Mouse (Mus musculus) kidney, adult 2 months (tissue): ENCODE results near the gene Xrn2. TPM values are rescaled to one million over a fixed set of nuclear protein-coding genes. Genes with fewer than 3 reads are reported as not detected.

ENCODE experiments used
- DNase-seq: peaks from one replicate; pipeline ENCODE4 v3.0.0; 2021
- H3K27ac ChIP-seq: fragments of 200-500 bp; 2 replicates; pipeline ENCODE4 v1.5.1; 2012; ENCODE audit warnings: low read depth, low read length, control low read depth, inconsistent platforms; ENCODE audit not compliant: insufficient read depth
- H3K27me3 ChIP-seq: fragments of 200-500 bp; replicated peaks from 2 replicates; pipeline ENCODE4 v1.6.1; 2012; ENCODE audit warnings: mild to moderate bottlenecking, moderate library complexity, low read length, inconsistent platforms; ENCODE audit not compliant: control insufficient read depth, insufficient read depth
- H3K36me3 ChIP-seq: fragments of 200-500 bp; 2 replicates; pipeline ENCODE4 v1.6.1; 2012; ENCODE audit warnings: mild to moderate bottlenecking, moderate library complexity, low read length, inconsistent platforms; ENCODE audit not compliant: control insufficient read depth, insufficient read depth
- H3K4me1 ChIP-seq: fragments of 200-500 bp; 2 replicates; pipeline ENCODE4 v1.6.1; 2011; ENCODE audit warnings: low read length; ENCODE audit not compliant: control insufficient read depth, insufficient read depth
- H3K4me3 ChIP-seq: fragments of 200-500 bp; 2 replicates; pipeline ENCODE4 v1.5.1; 2011; ENCODE audit warnings: mild to moderate bottlenecking, low read depth, low read length, control low read depth; ENCODE audit not compliant: insufficient read depth
- CTCF ChIP-seq: fragments of 200-500 bp; conservative IDR thresholded peaks from 2 replicates; pipeline ENCODE4 v1.5.1; 2011; ENCODE audit warnings: low read depth, mild to moderate bottlenecking, control low read depth, low read length, moderate library complexity, mixed read lengths; ENCODE audit not compliant: insufficient read depth, insufficient read length
- POLR2A ChIP-seq: fragments of 200-500 bp; IDR thresholded peaks from one replicate; pipeline ENCODE4 v1.6.1; 2011; ENCODE audit warnings: low read depth, low read length, control low read depth
- WGBS: fragments of 180-500 bp; shearing (Covaris S2); methylation state at CpG from one replicate; pipeline ENCODE4 v1.1.7; 2018; 5-methylcytosine and 5-hydroxymethylcytosine counted together
- polyA plus RNA-seq: library from polyadenylated mRNA; depleted of rRNA; stranded (reverse); fragments of >200 nt; gene quantifications from 2 replicates; pipeline ENCODE4 v1.2.3, GENCODE M21; 2012; rRNA removed

Xrn2 gene
- 17.7 and 19.7 TPM in 2 replicates for polyA plus RNA-seq

DNA sequence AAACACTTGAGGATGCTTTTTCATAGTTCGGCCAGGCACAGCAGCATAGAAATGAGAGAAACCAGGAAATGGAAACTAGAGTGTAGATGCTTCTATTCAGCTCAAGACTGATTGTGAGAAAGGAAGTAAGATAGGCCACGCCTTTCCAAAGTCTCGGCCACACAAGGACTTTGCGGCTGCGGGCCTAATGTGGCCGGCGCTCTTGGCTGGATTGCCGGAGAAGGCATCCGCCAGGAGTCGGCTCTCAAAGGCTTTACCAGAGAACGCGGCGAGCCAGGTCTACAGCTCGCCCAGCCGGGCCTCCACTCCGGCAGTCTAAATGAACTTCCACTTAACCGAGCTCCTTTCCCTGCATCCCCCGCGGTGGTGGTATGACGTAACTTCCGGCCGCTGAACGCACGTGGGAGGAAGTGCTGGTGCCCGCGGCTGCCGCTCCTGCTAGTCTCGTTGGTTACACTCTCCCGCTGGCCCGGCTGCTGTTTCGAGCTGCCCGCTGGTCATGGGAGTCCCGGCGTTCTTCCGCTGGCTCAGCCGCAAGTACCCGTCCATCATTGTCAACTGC, at the start of gene Xrn2:
TSS of gene Xrn2 (plus strand) at position 374 of the 562 bp plus-strand sequence.
- Histone ChIP-seq H3K27me3 (no peaks in the 10 kb centered on the region), H3K4me3 (peak within 1 kb of the TSS; percentile 95), H3K4me1 (peaks cover 11% of the 10 kb centered on the region), H3K27ac (peak within 1 kb of the TSS; percentile 97), H3K36me3 (no peaks in the 10 kb centered on the region)
- WGBS, result under 1% methylated on average over 37 of the region's 37 CpGs
- TF ChIP-seq CTCF, result no peak
- TF ChIP-seq POLR2A, result peak; percentile 15
- peak; percentile 97 for DNase-seq

DNA sequence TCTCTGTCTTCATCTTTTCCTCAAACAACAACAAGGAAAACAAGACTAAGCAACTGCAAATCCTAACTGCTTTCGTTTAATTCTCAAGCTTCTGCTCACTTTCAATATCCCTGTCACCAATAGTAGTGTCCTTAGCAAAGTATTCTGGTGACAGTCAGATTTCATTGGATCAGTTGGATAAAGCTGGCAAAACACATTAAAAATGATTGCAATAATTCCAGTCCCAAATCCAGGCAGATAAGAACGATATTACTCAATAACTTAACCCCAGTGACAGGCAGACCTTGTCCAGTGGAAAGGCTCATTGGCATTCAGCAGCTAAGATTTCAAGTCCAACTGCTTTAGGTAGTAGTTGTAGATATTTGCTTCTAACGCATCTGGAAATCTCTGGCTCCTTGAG, 37.8 kb upstream of the Xrn2 start:
- Histone ChIP-seq H3K36me3 (no peaks in the 10 kb centered on the region), H3K27me3 (no peaks in the 10 kb centered on the region; the same call in 1 of the 2 replicates), H3K4me1 (no peaks in the 10 kb centered on the region), H3K27ac (no peak overlapping the region), H3K4me3 (no peak overlapping the region)
- WGBS, result 79% methylated on average over 3 of the region's 3 CpGs
- no peak for DNase-seq
- TF ChIP-seq CTCF, result no peak
- no peak for TF ChIP-seq POLR2A

DNA sequence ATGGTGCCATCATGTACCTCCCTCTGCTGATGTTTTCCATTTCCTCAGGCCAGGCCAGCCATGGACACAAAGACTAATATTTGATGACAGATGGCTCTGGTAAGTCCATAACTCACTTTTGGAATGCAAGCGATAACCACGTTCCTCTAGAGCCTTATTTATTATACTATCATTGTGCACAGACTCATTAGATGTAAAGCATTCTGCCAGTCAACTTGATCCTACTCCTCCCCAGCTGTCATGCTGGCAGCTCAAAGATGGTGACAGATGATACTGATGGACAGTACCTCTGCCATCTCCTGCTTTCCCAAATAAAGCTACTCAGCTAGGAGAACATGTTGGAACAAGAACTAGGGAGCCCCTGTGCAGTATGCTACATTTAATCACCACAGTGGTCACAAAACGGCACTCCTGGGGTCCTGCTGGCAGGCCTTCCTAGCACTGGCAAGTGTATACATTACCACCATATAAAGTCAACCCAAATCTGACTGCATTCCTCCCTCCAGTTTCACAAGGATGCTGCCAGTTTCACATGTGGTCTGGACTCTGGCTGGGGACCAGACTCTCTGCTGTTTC, 37.3 kb upstream of the Xrn2 start:
- WGBS, result 56% methylated on average over 3 of the region's 3 CpGs
- H3K27me3 ChIP-seq, result no peaks in the 10 kb centered on the region; the same call in 1 of the 2 replicates
- H3K4me1 ChIP-seq, result no peaks in the 10 kb centered on the region
- no peak overlapping the region for H3K4me3 ChIP-seq
- H3K36me3 ChIP-seq, result no peaks in the 10 kb centered on the region
- H3K27ac ChIP-seq, result no peak overlapping the region
- no peak for DNase-seq
- TF ChIP-seq CTCF, result no peak
- TF ChIP-seq POLR2A, result no peak

DNA sequence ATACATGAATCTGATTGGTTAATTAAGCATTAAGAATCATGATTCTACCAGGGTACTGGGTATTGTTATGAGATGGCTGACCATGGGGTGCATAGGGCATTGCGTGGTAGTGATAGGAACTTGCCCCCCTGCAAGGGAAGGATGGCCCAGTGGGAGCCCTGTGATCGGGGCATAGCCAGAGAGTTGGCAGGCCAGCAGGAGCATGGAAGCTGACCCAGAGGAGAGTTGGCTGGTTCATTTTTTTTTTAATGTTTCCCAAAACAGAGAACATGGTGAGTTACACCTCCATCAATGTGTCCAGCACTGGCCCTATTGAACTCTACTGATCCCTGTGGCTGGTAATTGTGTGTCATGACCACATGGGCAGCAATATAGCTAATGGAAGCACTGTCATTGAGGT, 30.0 kb upstream of the Xrn2 start:
- H3K4me3 ChIP-seq, result no peak overlapping the region
- WGBS, result 94% methylated on average over 2 of the region's 2 CpGs
- H3K36me3 ChIP-seq, result no peaks in the 10 kb centered on the region
- H3K27ac ChIP-seq, result no peak overlapping the region
- H3K4me1 ChIP-seq, result no peaks in the 10 kb centered on the region
- no peaks in the 10 kb centered on the region for H3K27me3 ChIP-seq
- TF ChIP-seq CTCF (no peak), POLR2A (no peak)
- DNase-seq, result no peak

DNA sequence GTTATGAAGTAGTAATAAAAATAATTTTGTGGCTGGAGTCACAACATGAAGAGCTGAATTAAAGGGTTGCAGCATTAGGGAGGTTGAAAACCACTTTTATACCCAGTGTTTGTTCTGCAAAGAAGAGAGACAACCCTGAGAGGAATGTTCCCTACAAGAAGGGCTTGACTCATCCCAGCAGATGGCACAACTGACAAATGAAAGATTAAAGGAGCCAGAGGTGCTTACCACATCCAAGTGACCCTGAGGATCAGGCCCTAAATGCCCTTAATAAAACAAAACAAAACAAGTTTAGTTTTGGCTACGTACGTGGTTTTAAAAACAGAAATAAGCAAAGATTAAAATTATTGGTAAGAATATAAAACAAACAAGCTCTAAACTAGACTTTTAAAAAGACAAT, 28.0 kb upstream of the Xrn2 start:
- no peak for DNase-seq
- 89% methylated on average over 2 of the region's 2 CpGs for WGBS
- TF ChIP-seq CTCF (no peak), POLR2A (no peak)
- H3K4me3 ChIP-seq, result no peak overlapping the region
- H3K36me3 ChIP-seq, result no peaks in the 10 kb centered on the region
- no peaks in the 10 kb centered on the region for H3K27me3 ChIP-seq
- no peaks in the 10 kb centered on the region for H3K4me1 ChIP-seq
- H3K27ac ChIP-seq, result no peak overlapping the region

DNA sequence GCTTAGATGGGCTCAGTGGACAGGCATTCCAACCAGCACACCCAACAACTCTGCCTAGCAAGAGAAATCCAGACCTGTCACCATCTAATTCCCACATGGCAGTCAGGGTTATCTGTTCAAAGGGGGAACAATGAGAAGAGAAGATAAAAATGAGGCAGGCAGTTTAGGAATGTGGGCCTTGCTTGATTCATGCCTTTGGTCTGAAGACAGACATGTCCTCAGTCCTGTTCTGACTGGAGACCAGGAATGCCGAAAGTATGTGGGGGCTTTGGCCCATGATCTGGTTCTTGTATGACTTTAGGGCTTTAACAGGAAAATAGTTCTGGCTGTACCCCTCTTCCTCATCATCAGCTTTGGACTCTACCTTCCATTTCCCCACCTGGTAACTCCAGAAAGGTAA, 27.0 kb upstream of the Xrn2 start:
- no peak for DNase-seq
- Histone ChIP-seq H3K27me3 (no peaks in the 10 kb centered on the region), H3K36me3 (no peaks in the 10 kb centered on the region), H3K27ac (no peak overlapping the region), H3K4me3 (no peak overlapping the region), H3K4me1 (no peaks in the 10 kb centered on the region)
- TF ChIP-seq POLR2A (no peak), CTCF (no peak)
- 77% methylated on average over 1 of the region's 1 CpGs for WGBS

GRCm38 (mm10) chr2:146986429-146986828, 26.4 kb upstream of the Xrn2 start:
- TF ChIP-seq POLR2A, result no peak
- no peak for TF ChIP-seq CTCF
- Histone ChIP-seq H3K36me3 (no peaks in the 10 kb centered on the region), H3K4me3 (no peak overlapping the region), H3K27ac (no peak overlapping the region), H3K27me3 (no peaks in the 10 kb centered on the region), H3K4me1 (no peaks in the 10 kb centered on the region)
- no peak for DNase-seq

GRCm38 (mm10) chr2:147007265-147007664, 5.5 kb upstream of the Xrn2 start:
- no peaks in the 10 kb centered on the region for H3K27me3 ChIP-seq
- H3K4me3 ChIP-seq, result no peak overlapping the region
- peaks cover 6% of the 10 kb centered on the region for H3K4me1 ChIP-seq
- TF ChIP-seq CTCF (no peak), POLR2A (no peak)
- no peak for DNase-seq
- H3K36me3 ChIP-seq, result no peaks in the 10 kb centered on the region
- 95% methylated on average over 2 of the region's 2 CpGs for WGBS
- H3K27ac ChIP-seq, result no peak overlapping the region
